Mouse (Mus musculus) heart, postnatal 25 days (tissue): Measurements from ENCODE around the gene Arl6ip6. TPM values are rescaled to one million over a fixed set of nuclear protein-coding genes. Genes with fewer than 3 reads are reported as not detected.

Experiments used
- total RNA-seq, 2 experiments: library from RNA; stranded (reverse); gene quantifications; 2 replicates each; pipeline ENCODE4 v1.2.3; 2021

The Arl6ip6 gene
- total RNA-seq, 2 experiments from 2014 or later: 10.8 to 15.8 TPM

Other genes with a start within 250 kb of the Arl6ip6 start
- 10 to 100 TPM; 30.0 to 31.4 TPM for gene Prpf40a, start 442 bp upstream of the Arl6ip6 start, total RNA-seq